Mouse (Mus musculus) MEL (cell line): ENCODE results near the gene Fcho1. TPM values are rescaled to one million over a fixed set of nuclear protein-coding genes. Genes with fewer than 3 reads are reported as not detected.
A peak's percentile ranks its signal among the peaks of the same experiment; 100 is the strongest.

ENCODE experiments used
- DNase-seq: peaks from one replicate; pipeline ENCODE4 v3.0.0; 2011; ENCODE audit warnings: low read depth, low spot score
- H3K27ac ChIP-seq: 2 replicates; pipeline ENCODE4 v1.5.1; 2012; ENCODE audit warnings: low read depth, mild to moderate bottlenecking, control low read depth, low read length, moderate library complexity; ENCODE audit not compliant: control insufficient read depth
- H3K27me3 ChIP-seq, 2 experiments: fragments of 150-350 bp in 1 of 2; sonication (generic) in 1 of 2; 2 replicates each; pipeline ENCODE4 v1.6.1; 2012; ENCODE audit warnings: low read length in 2 of 2, mild to moderate bottlenecking in 2 of 2, improper control_type of control experiment in 1 of 2, moderate library complexity in 1 of 2; ENCODE audit not compliant: insufficient read depth in 2 of 2, control insufficient read depth in 1 of 2
- H3K36me3 ChIP-seq, 2 experiments: 2 replicates each; pipeline ENCODE4 v1.6.1; 2012 to 2014; ENCODE audit warnings: low read length in 2 of 2, improper control_type of control experiment in 1 of 2, inconsistent platforms in 1 of 2, mild to moderate bottlenecking in 1 of 2; ENCODE audit not compliant: insufficient read depth in 2 of 2, control insufficient read depth in 1 of 2
- H3K4me1 ChIP-seq, 2 experiments: fragments of 150-350 bp in 1 of 2; sonication (generic) in 1 of 2; 2 replicates each; pipeline ENCODE4 v1.6.1; 2012; ENCODE audit warnings: low read length in 2 of 2, improper control_type of control experiment in 1 of 2, mild to moderate bottlenecking in 1 of 2; ENCODE audit not compliant: insufficient read depth in 2 of 2, control insufficient read depth in 1 of 2
- H3K4me3 ChIP-seq, 2 experiments: fragments of 150-350 bp in 1 of 2; sonication (generic) in 1 of 2; 2 replicates each; pipeline ENCODE4 v1.5.1; 2012; ENCODE audit warnings: low read depth in 2 of 2, low read length in 2 of 2, mild to moderate bottlenecking in 2 of 2, moderate library complexity in 2 of 2, control low read depth in 1 of 2, improper control_type of control experiment in 1 of 2; ENCODE audit not compliant: control insufficient read depth in 1 of 2, insufficient read depth in 1 of 2
- H3K79me2 ChIP-seq: 2 replicates; pipeline ENCODE4 v1.6.1; 2012; ENCODE audit warnings: mild to moderate bottlenecking, low read length, moderate library complexity; ENCODE audit not compliant: control insufficient read depth, poor library complexity, insufficient read depth
- H3K9ac ChIP-seq: 2 replicates; pipeline ENCODE4 v1.6.1; 2012; ENCODE audit warnings: low read depth, mild to moderate bottlenecking, control low read depth, low read length, moderate library complexity; ENCODE audit not compliant: control insufficient read depth, poor library complexity, severe bottlenecking
- H3K9me3 ChIP-seq: fragments of 150-350 bp; sonication (generic); replicated peaks from 2 replicates; pipeline ENCODE4 v1.6.1; 2012; ENCODE audit warnings: mild to moderate bottlenecking, low read length, improper control_type of control experiment, moderate library complexity; ENCODE audit not compliant: insufficient read depth
- BHLHE40 ChIP-seq: IDR thresholded peaks from 2 replicates; pipeline ENCODE4 v1.6.1; 2012; ENCODE audit warnings: low read depth, mild to moderate bottlenecking, inconsistent platforms, low read length, improper control_type of control experiment, borderline replicate concordance
- CHD1 ChIP-seq: IDR thresholded peaks from 2 replicates; pipeline ENCODE4 v1.6.1; 2012; ENCODE audit warnings: low read depth, mild to moderate bottlenecking, inconsistent platforms, low read length, improper control_type of control experiment
- CTCF ChIP-seq, 3 experiments: IDR thresholded peaks in 2 of 3; conservative IDR thresholded peaks in 1 of 3; 2 replicates each; pipeline ENCODE4 v1.5.1; 2011 to 2012; ENCODE audit warnings: low read length in 3 of 3, low read depth in 2 of 3, mild to moderate bottlenecking in 2 of 3, improper control_type of control experiment in 1 of 3, inconsistent platforms in 1 of 3, mixed read lengths in 1 of 3, moderate library complexity in 1 of 3; ENCODE audit not compliant: control insufficient read depth in 1 of 3, insufficient read depth in 1 of 3, poor library complexity in 1 of 3, severe bottlenecking in 1 of 3
- EP300 ChIP-seq, 2 experiments: IDR thresholded peaks; 2 replicates each; pipeline ENCODE4 v1.6.1; 2011; ENCODE audit warnings: improper control_type of control experiment in 2 of 2, low read length in 2 of 2, low read depth in 1 of 2, mild to moderate bottlenecking in 1 of 2
- ETS1 ChIP-seq: IDR thresholded peaks from 2 replicates; pipeline ENCODE4 v1.6.1; 2012; ENCODE audit warnings: low read depth, mild to moderate bottlenecking, inconsistent platforms, low read length, improper control_type of control experiment, moderate library complexity
- GATA1 ChIP-seq: IDR thresholded peaks from 2 replicates; pipeline ENCODE4 v1.6.1; 2011; ENCODE audit warnings: low read depth, low read length, improper control_type of control experiment
- JUND ChIP-seq: IDR thresholded peaks from 2 replicates; pipeline ENCODE4 v1.6.1; 2011; ENCODE audit warnings: low read depth, mild to moderate bottlenecking, improper control_type of control experiment, low read length
- MAFK ChIP-seq: IDR thresholded peaks from 2 replicates; pipeline ENCODE4 v1.6.1; 2011; ENCODE audit warnings: low read depth, mild to moderate bottlenecking, low read length, improper control_type of control experiment, borderline replicate concordance
- MAX ChIP-seq: IDR thresholded peaks from 2 replicates; pipeline ENCODE4 v1.6.1; 2011; ENCODE audit warnings: low read length, improper control_type of control experiment
- MAZ ChIP-seq: IDR thresholded peaks from 2 replicates; pipeline ENCODE4 v1.6.1; 2012; ENCODE audit warnings: low read depth, mild to moderate bottlenecking, inconsistent platforms, low read length, improper control_type of control experiment
- MEF2A ChIP-seq: IDR thresholded peaks from 2 replicates; pipeline ENCODE4 v1.6.1; 2014; ENCODE audit warnings: low read depth, mild to moderate bottlenecking, inconsistent platforms, low read length, improper control_type of control experiment; ENCODE audit not compliant: poor library complexity, insufficient replicate concordance, severe bottlenecking; ENCODE audit errors: extremely low read depth
- MXI1 ChIP-seq: IDR thresholded peaks from 2 replicates; pipeline ENCODE4 v1.6.1; 2011; ENCODE audit warnings: mild to moderate bottlenecking, low read depth, low read length, improper control_type of control experiment
- MYB ChIP-seq: IDR thresholded peaks from 2 replicates; pipeline ENCODE4 v1.6.1; 2011; ENCODE audit warnings: mild to moderate bottlenecking, low read depth, low read length, improper control_type of control experiment
- MYC ChIP-seq: IDR thresholded peaks from 2 replicates; pipeline ENCODE4 v1.6.1; 2011; ENCODE audit warnings: low read depth, mild to moderate bottlenecking, low read length, improper control_type of control experiment, moderate library complexity
- POLR2A ChIP-seq, 2 experiments: IDR thresholded peaks; 2 replicates each; pipeline ENCODE4 v1.6.1; 2011 to 2012; ENCODE audit warnings: low read length in 2 of 2, mild to moderate bottlenecking in 2 of 2, control low read depth in 1 of 2, improper control_type of control experiment in 1 of 2, low read depth in 1 of 2, moderate library complexity in 1 of 2; ENCODE audit not compliant: control insufficient read depth in 1 of 2, insufficient read depth in 1 of 2, poor library complexity in 1 of 2
- POLR2AphosphoS5 ChIP-seq: IDR thresholded peaks from 2 replicates; pipeline ENCODE4 v1.6.1; 2012; ENCODE audit warnings: low read depth, borderline replicate concordance, mild to moderate bottlenecking, inconsistent platforms, low read length, moderate library complexity, mixed read lengths
- RAD21 ChIP-seq: IDR thresholded peaks from 2 replicates; pipeline ENCODE4 v1.6.1; 2011; ENCODE audit warnings: mild to moderate bottlenecking, low read depth, low read length, improper control_type of control experiment
- RCOR1 ChIP-seq: IDR thresholded peaks from 2 replicates; pipeline ENCODE4 v1.6.1; 2012; ENCODE audit warnings: low read depth, mild to moderate bottlenecking, inconsistent platforms, low read length, improper control_type of control experiment
- SIN3A ChIP-seq: IDR thresholded peaks from 2 replicates; pipeline ENCODE4 v1.6.1; 2012; ENCODE audit warnings: low read length, improper control_type of control experiment, inconsistent platforms
- TAL1 ChIP-seq: IDR thresholded peaks from 2 replicates; pipeline ENCODE4 v1.6.1; 2012; ENCODE audit warnings: mild to moderate bottlenecking, inconsistent platforms, low read length, moderate library complexity, mixed read lengths
- USF1 ChIP-seq: IDR thresholded peaks from 2 replicates; pipeline ENCODE4 v1.6.1; 2014; ENCODE audit warnings: low read depth, mild to moderate bottlenecking, inconsistent platforms, low read length, improper control_type of control experiment, moderate library complexity
- ZC3H11A ChIP-seq: IDR thresholded peaks from 2 replicates; pipeline ENCODE4 v1.6.1; 2012; ENCODE audit warnings: low read depth, mild to moderate bottlenecking, inconsistent platforms, low read length, improper control_type of control experiment
- ZKSCAN1 ChIP-seq: IDR thresholded peaks from 2 replicates; pipeline ENCODE4 v1.6.1; 2012; ENCODE audit warnings: low read depth, mild to moderate bottlenecking, inconsistent platforms, low read length, improper control_type of control experiment, moderate library complexity
- polyA plus RNA-seq, 2 experiments: library from polyadenylated mRNA; stranded (reverse) in 1 of 2; unstranded in 1 of 2; fragments of >175 nt in 1 of 2; fragments of >200 nt in 1 of 2; gene quantifications; 2 replicates each; pipeline versions ENCODE4 v1.2.1 to v1.2.4; 2012; ENCODE audit warnings: low replicate concordance in 2 of 2, low read depth in 1 of 2; ENCODE audit not compliant: insufficient read length in 2 of 2, insufficient read depth in 1 of 2, missing spikeins in 1 of 2
- total RNA-seq: library from RNA; depleted of rRNA; stranded (reverse); fragments of 300-350 nt; gene quantifications from 2 replicates; pipeline ENCODE4 v1.2.3, GENCODE M21; 2012

Gene Fcho1
- total and polyA plus RNA-seq, 3 experiments = 3.7 to 6.8 TPM; not detected in 1

DNA sequence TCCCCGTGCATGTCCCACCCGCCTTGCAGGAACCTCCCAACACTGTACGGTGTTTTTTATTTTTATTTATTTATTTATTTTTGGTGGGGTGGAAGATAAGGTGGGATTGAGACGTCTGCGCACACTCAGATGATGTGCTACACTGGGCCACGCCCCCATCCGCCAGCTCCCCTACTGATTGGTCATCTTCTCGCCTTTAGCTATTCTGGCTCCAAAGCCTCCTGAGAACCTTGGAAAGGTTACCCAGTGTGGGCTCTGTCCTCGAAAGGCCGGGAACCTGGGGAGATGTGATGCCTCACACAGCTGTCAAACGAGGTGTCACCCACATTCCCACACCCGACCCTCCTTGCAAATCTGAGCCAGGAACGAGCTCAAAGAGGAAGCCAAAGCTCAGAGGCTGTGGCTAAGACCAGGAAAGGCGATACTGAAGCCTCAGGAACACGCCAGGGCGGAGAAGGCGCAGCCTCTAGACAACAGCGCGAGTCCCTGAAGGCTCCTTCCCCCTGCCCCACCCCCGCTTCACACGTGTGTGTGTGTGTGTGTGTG is 2.8 kb upstream of the Fcho1 start:
- peak; percentile 48 for DNase-seq

DNA sequence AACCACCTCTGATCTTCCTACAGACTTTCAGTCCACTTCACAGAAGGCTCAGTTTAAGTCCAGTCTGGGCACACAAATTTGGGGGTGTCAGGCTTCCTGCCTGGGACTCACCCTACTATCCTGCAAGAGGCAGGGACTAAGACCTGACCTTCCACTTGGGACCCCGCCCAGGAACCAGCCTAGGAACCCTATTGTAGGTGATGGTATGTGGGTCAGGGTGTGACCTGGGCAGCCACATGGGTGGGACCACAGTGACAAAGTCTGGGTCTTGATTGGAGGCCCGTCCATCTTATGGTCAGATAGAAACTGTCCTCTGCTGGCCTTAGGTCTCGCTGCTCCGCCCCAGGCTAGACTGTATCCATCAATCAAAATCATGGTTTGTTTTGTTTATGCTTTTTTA is 1.1 kb downstream of the Fcho1 start:
- TF ChIP-seq MEF2A = no peak
- TF ChIP-seq USF1 = no peak
- TF ChIP-seq MAFK = no peak
- TF ChIP-seq CTCF (IDR thresholded peaks at IDR 0.05 in 2 of 3, conservative IDR thresholded peaks at IDR 0.05 in 1 of 3; ENCODE audit: control insufficient read depth in 1 of 3, insufficient read depth in 1 of 3, low read depth in 2 of 3, low read length in 3 of 3, poor library complexity in 1 of 3, severe bottlenecking in 1 of 3) = no peak
- no peak for TF ChIP-seq POLR2AphosphoS5
- no peak for TF ChIP-seq EP300 (IDR thresholded peaks at IDR 0.05; ENCODE audit: low read depth in 1 of 2, low read length in 2 of 2)
- no peak for TF ChIP-seq SIN3A
- no peak for TF ChIP-seq POLR2A (IDR thresholded peaks at IDR 0.05; ENCODE audit: control insufficient read depth in 1 of 2, insufficient read depth in 1 of 2, low read depth in 1 of 2, low read length in 2 of 2, poor library complexity in 1 of 2)
- no peak for TF ChIP-seq TAL1
- TF ChIP-seq GATA1 = no peak
- no peak for TF ChIP-seq MAZ
- TF ChIP-seq JUND = no peak
- TF ChIP-seq ZKSCAN1 = no peak
- TF ChIP-seq ETS1 = no peak
- TF ChIP-seq ZC3H11A = no peak
- TF ChIP-seq CHD1 = no peak
- TF ChIP-seq MYB = no peak
- TF ChIP-seq, all 39 proteins: peak for 0
- H3K9ac ChIP-seq = no peak overlapping the region
- no peak overlapping the region for H3K4me3 ChIP-seq
- H3K27me3 ChIP-seq = no peaks in the 10 kb centered on the region
- peaks cover 0 to 5% of the 10 kb centered on the region in 2 experiments; a peak in 1 of 4 replicates for H3K36me3 ChIP-seq
- peaks cover 4 to 11% of the 10 kb centered on the region in 2 experiments for H3K4me1 ChIP-seq
- H3K79me2 ChIP-seq = no peaks in the 10 kb centered on the region
- no peak for DNase-seq
- H3K9me3 ChIP-seq = no peaks in the 10 kb centered on the region
- no peak overlapping the region for H3K27ac ChIP-seq

More for the DNA sequence above, 2.8 kb upstream of the Fcho1 start:
- Histone ChIP-seq H3K27ac (no peak overlapping the region), H3K4me1 (peaks cover 0 to 3% of the 10 kb centered on the region in 2 experiments; a peak in 2 of 4 replicates), H3K9me3 (no peaks in the 10 kb centered on the region), H3K9ac (no peak overlapping the region), H3K36me3 (no peaks in the 10 kb centered on the region), H3K4me3 (peak overlapping the region in 1 of 2 experiments; percentile 32; a peak in 2 of 4 replicates), H3K27me3 (no peaks in the 10 kb centered on the region), H3K79me2 (no peaks in the 10 kb centered on the region)
- TF ChIP-seq MEF2A (no peak), RCOR1 (no peak), RAD21 (no peak), ZKSCAN1 (no peak), MYC (no peak), MAX (no peak), POLR2AphosphoS5 (no peak), BHLHE40 (no peak), MAZ (no peak), MXI1 (no peak), MYB (no peak)
